Mouse (Mus musculus): Measurements from ENCODE around the gene P4ha2.

P4ha2 gene

GRCm38 (mm10) chr11:54065106-54065914, 34.6 kb upstream of the P4ha2 start:
- no peak for TF ChIP-seq GATA4 (IDR thresholded peaks at IDR 0.05; ENCODE audit: insufficient replicate concordance, low read length)

GRCm38 (mm10) chr11:54065915-54066178, 34.0 kb upstream of the P4ha2 start:
- no peak for TF ChIP-seq GATA4 (IDR thresholded peaks at IDR 0.05; ENCODE audit: insufficient replicate concordance, low read length)

GRCm38 (mm10) chr11:54066400-54066799, 33.5 kb upstream of the P4ha2 start:
- no peak for TF ChIP-seq GATA4 (IDR thresholded peaks at IDR 0.05; ENCODE audit: insufficient replicate concordance, low read length)

- TF ChIP-seq GATA4 (IDR thresholded peaks at IDR 0.05; ENCODE audit: insufficient replicate concordance, low read length): no peak
These were observed 32.4 kb upstream of the P4ha2 start for GRCm38 (mm10) chr11:54067318-54067995.

- no peak for TF ChIP-seq GATA4 (IDR thresholded peaks at IDR 0.05; ENCODE audit: insufficient replicate concordance, low read length)
These were observed 31.8 kb upstream of the P4ha2 start for GRCm38 (mm10) chr11:54067996-54068519.

- no peak for TF ChIP-seq GATA4 (IDR thresholded peaks at IDR 0.05; ENCODE audit: insufficient replicate concordance, low read length)
These were observed 31.1 kb upstream of the P4ha2 start, which contains the start of gene Pdlim4 for GRCm38 (mm10) chr11:54068520-54069371. Pdlim4 (minus strand) TSS chr11:54069014.

GRCm38 (mm10) chr11:54071726-54072445, 28.0 kb upstream of the P4ha2 start:
- TF ChIP-seq GATA4 (IDR thresholded peaks at IDR 0.05; ENCODE audit: insufficient replicate concordance, low read length): no peak

- TF ChIP-seq GATA4 (IDR thresholded peaks at IDR 0.05; ENCODE audit: insufficient replicate concordance, low read length): no peak
These were observed 26.6 kb upstream of the P4ha2 start for GRCm38 (mm10) chr11:54073291-54073690.

- no peak for TF ChIP-seq GATA4 (IDR thresholded peaks at IDR 0.05; ENCODE audit: insufficient replicate concordance, low read length)
These were observed 24.5 kb upstream of the P4ha2 start for GRCm38 (mm10) chr11:54075353-54075752.

GRCm38 (mm10) chr11:54076101-54076500, 23.8 kb upstream of the P4ha2 start:
- no peak for TF ChIP-seq GATA4 (IDR thresholded peaks at IDR 0.05; ENCODE audit: insufficient replicate concordance, low read length)

GRCm38 (mm10) chr11:54080435-54080834, 19.5 kb upstream of the P4ha2 start:
- TF ChIP-seq GATA4 (IDR thresholded peaks at IDR 0.05; ENCODE audit: insufficient replicate concordance, low read length): no peak

GRCm38 (mm10) chr11:54082725-54083124, 17.2 kb upstream of the P4ha2 start:
- TF ChIP-seq GATA4 (IDR thresholded peaks at IDR 0.05; ENCODE audit: insufficient replicate concordance, low read length): no peak

GRCm38 (mm10) chr11:54084976-54085375, 14.9 kb upstream of the P4ha2 start:
- TF ChIP-seq GATA4 (IDR thresholded peaks at IDR 0.05; ENCODE audit: insufficient replicate concordance, low read length): no peak

GRCm38 (mm10) chr11:54085816-54086215, 14.1 kb upstream of the P4ha2 start:
- no peak for TF ChIP-seq GATA4 (IDR thresholded peaks at IDR 0.05; ENCODE audit: insufficient replicate concordance, low read length)

Data from liver, adult (tissue).